Mouse (Mus musculus) midbrain, embryonic 16.5 days (tissue): ENCODE results near the gene Traf2. TPM values are rescaled to one million over a fixed set of nuclear protein-coding genes. Genes with fewer than 3 reads are reported as not detected.
A peak's percentile ranks its signal among the peaks of the same experiment; 100 is the strongest.

ENCODE experiments used
- ATAC-seq: fragments of 200-750 bp; cut with Nextera tagmentation; 2 replicates; pipeline ENCODE4 v1.8.0; 2017; ENCODE audit warnings: moderate TSS enrichment
- H3K27ac ChIP-seq: fragments of 300-500 bp; sonication (generic); 2 replicates; pipeline ENCODE4 v1.5.1; 2014; ENCODE audit warnings: mild to moderate bottlenecking, low read length, mixed read lengths
- H3K27me3 ChIP-seq: fragments of 300-500 bp; sonication (generic); 2 replicates; pipeline ENCODE4 v1.6.1; 2014; ENCODE audit warnings: low read depth, low read length, mixed read lengths; ENCODE audit not compliant: control insufficient read depth, insufficient read depth
- H3K36me3 ChIP-seq: fragments of 300-500 bp; sonication (generic); 2 replicates; pipeline ENCODE4 v1.6.1; 2014; ENCODE audit warnings: mild to moderate bottlenecking, low read length, moderate library complexity, mixed read lengths; ENCODE audit not compliant: control insufficient read depth, insufficient read depth
- H3K4me1 ChIP-seq: fragments of 300-500 bp; sonication (generic); 2 replicates; pipeline ENCODE4 v1.6.1; 2014; ENCODE audit warnings: mild to moderate bottlenecking, low read length, mixed read lengths; ENCODE audit not compliant: control insufficient read depth, insufficient read depth
- H3K4me2 ChIP-seq: fragments of 300-500 bp; sonication (generic); 2 replicates; pipeline ENCODE4 v1.6.1; 2014; ENCODE audit warnings: mild to moderate bottlenecking, low read length, mixed read lengths
- H3K4me3 ChIP-seq: fragments of 300-500 bp; sonication (generic); 2 replicates; pipeline ENCODE4 v1.5.1; 2014; ENCODE audit warnings: low read depth, mild to moderate bottlenecking, low read length, moderate library complexity, mixed read lengths
- H3K9ac ChIP-seq: fragments of 300-500 bp; sonication (generic); 2 replicates; pipeline ENCODE4 v1.6.1; 2014; ENCODE audit warnings: low read depth, low read length, mixed read lengths
- H3K9me3 ChIP-seq: fragments of 300-500 bp; sonication (generic); replicated peaks from 2 replicates; pipeline ENCODE4 v1.6.1; 2014; ENCODE audit warnings: mild to moderate bottlenecking, low read length, mixed read lengths; ENCODE audit not compliant: control insufficient read depth, poor library complexity, severe bottlenecking
- WGBS: fragments of 180-500 bp; shearing (Covaris S2); extraction: QIAGEN DNeasy Blood & Tissue Kit; methylation state at CpG from one replicate; pipeline ENCODE4 v1.1.7; 2014; 5-methylcytosine and 5-hydroxymethylcytosine counted together
- polyA plus RNA-seq: library from polyadenylated mRNA; unstranded; fragments of >200 nt; fragmentation: Nextera tagmentation; extraction: Ambion mirVana; gene quantifications from 2 replicates; pipeline ENCODE4 v1.2.1, GENCODE M21; 2015

The Traf2 gene
- polyA plus RNA-seq, 1 experiment from 2014 or later: 15.9 TPM

GRCm38 (mm10) chr2:25504538-25504937 lies 42.2 kb downstream of the Traf2 start:
- no peak for ATAC-seq

GRCm38 (mm10) chr2:25502726-25503125 lies 44.0 kb downstream of the Traf2 start:
- no peaks in the 10 kb centered on the region for H3K27me3 ChIP-seq
- no peak overlapping the region for H3K9ac ChIP-seq
- 80% methylated on average over 3 of the region's 3 CpGs for WGBS
- H3K4me1 ChIP-seq: peaks cover 10% of the 10 kb centered on the region
- peaks cover 23% of the 10 kb centered on the region for H3K36me3 ChIP-seq
- no peak overlapping the region for H3K27ac ChIP-seq
- no peak for ATAC-seq
- H3K4me2 ChIP-seq: no peak overlapping the region
- H3K9me3 ChIP-seq: no peaks in the 10 kb centered on the region
- H3K4me3 ChIP-seq: no peak overlapping the region

More at GRCm38 (mm10) chr2:25504538-25504937, 42.2 kb downstream of the Traf2 start:
- peaks cover 23% of the 10 kb centered on the region for H3K36me3 ChIP-seq
- H3K4me2 ChIP-seq: no peak overlapping the region
- no peak overlapping the region for H3K4me3 ChIP-seq
- H3K9me3 ChIP-seq: no peaks in the 10 kb centered on the region
- no peaks in the 10 kb centered on the region for H3K27me3 ChIP-seq
- H3K4me1 ChIP-seq: peaks cover 10% of the 10 kb centered on the region
- no peak overlapping the region for H3K9ac ChIP-seq
- 93% methylated on average over 19 of the region's 19 CpGs for WGBS
- no peak overlapping the region for H3K27ac ChIP-seq

GRCm38 (mm10) chr2:25501593-25502486 lies 44.9 kb downstream of the Traf2 start, which contains the start of gene C8g:
Gene C8g (minus strand): TSS chr2:25501719.
- peak within 1 kb of the TSS; percentile 79 for H3K4me2 ChIP-seq
- H3K4me1 ChIP-seq: peaks cover 10% of the 10 kb centered on the region
- H3K36me3 ChIP-seq: peaks cover 23% of the 10 kb centered on the region
- no peaks in the 10 kb centered on the region for H3K9me3 ChIP-seq
- H3K27me3 ChIP-seq: no peaks in the 10 kb centered on the region
- peak within 1 kb of the TSS; percentile 70 for H3K4me3 ChIP-seq
- H3K27ac ChIP-seq: peak within 1 kb of the TSS; percentile 87
- 78% methylated on average over 20 of the region's 20 CpGs for WGBS
- 0 out of 2 replicates have a peak, but pooled peaks have one; percentile 2 for ATAC-seq
- H3K9ac ChIP-seq: peak within 1 kb of the TSS; percentile 87

DNA sequence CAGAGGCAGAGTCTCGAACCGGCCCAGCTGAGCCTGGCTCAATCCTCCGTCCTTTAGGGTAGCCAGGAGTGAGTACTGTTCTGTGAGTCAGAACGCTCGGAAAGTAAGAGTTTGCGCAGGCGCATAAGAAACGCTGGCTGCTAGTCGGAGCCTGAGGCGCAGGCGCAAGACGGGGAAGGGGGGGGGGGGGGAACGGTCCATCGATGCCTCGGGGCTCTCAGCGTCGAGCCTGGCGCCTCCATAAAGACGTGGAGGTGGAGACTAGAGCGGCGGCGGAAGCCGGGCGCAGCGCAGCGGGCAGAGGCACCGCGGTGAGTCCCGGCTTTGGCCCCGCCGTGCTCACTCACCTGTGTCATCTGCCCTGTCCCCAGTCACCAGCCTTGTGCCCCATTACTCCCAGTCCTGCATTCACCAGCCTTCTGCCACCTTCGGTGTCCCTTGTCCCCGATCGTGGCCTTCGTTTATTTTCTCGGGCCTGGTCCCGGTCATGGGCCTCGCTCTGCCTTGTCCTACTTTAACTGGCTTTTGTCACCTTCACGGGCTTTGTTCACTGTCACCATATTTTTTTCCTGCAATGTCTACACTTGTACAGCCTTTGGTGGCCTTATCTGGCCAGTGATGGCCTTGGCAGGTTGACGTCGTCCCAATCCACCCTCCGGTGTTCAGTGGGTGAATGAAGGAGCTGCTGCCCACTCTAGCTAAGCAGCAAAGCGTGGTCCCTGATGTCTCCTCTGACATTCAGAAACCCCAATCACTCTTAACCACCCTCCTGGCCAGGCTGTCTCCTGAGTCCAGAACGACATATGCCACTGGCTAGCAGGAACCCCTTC lies 45.9 kb downstream of the Traf2 start, which contains the start of gene Fbxw5:
Gene Fbxw5 (plus strand): TSS at position 175 of the 830 bp plus-strand sequence.
- H3K27ac ChIP-seq: peak within 1 kb of the TSS; percentile 87
- peak within 1 kb of the TSS; percentile 79 for H3K4me2 ChIP-seq
- H3K9me3 ChIP-seq: no peaks in the 10 kb centered on the region
- H3K36me3 ChIP-seq: peaks cover 20% of the 10 kb centered on the region
- peak within 1 kb of the TSS; percentile 70 for H3K4me3 ChIP-seq
- peak within 1 kb of the TSS; percentile 87 for H3K9ac ChIP-seq
- ATAC-seq: peak; percentile 87
- peaks cover 10% of the 10 kb centered on the region for H3K4me1 ChIP-seq
- 1% methylated on average over 35 of the region's 44 CpGs for WGBS
- no peaks in the 10 kb centered on the region for H3K27me3 ChIP-seq

DNA sequence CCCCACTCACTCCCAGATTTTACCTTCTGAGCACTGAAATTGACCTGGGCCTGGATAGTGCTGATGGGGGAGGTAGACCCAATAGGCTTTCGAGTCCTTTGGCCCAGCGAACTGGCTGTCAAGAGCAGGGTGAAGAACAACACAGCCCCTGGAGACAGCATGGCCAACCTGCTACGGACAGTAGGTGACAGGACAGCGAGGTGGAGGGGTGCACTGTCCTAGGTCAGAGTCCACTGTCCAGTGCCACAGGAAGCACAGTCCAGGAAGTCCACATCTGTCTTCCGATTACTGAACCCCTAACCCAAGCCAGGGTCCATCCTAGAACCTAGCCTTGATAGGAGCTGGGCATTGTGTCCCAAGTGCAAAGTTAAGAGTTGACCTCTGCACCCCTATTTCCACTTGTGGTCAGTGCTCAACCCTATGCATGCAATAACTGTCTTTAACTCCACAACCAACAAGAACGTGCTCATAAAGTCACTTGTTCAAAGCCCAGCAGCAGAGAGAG lies 46.6 kb downstream of the Traf2 start:
- H3K4me1 ChIP-seq: peaks cover 10% of the 10 kb centered on the region
- 73% methylated on average over 6 of the region's 6 CpGs for WGBS
- no peaks in the 10 kb centered on the region for H3K27me3 ChIP-seq
- no peak overlapping the region for H3K27ac ChIP-seq
- peak; percentile 40 for ATAC-seq
- no peaks in the 10 kb centered on the region for H3K9me3 ChIP-seq
- H3K36me3 ChIP-seq: peaks cover 17% of the 10 kb centered on the region
- peak overlapping the region; percentile 70 for H3K4me3 ChIP-seq
- H3K9ac ChIP-seq: peak overlapping the region; percentile 51; the same call in 1 of the 2 replicates
- peak overlapping the region; percentile 61 for H3K4me2 ChIP-seq

GRCm38 (mm10) chr2:25498622-25499478 lies 47.9 kb downstream of the Traf2 start:
- no peaks in the 10 kb centered on the region for H3K9me3 ChIP-seq
- no peak overlapping the region for H3K9ac ChIP-seq
- no peak overlapping the region for H3K27ac ChIP-seq
- 75% methylated on average over 15 of the region's 15 CpGs for WGBS
- peaks cover 6% of the 10 kb centered on the region; the same call in 1 of the 2 replicates for H3K36me3 ChIP-seq
- no peak overlapping the region for H3K4me2 ChIP-seq
- no peak overlapping the region for H3K4me3 ChIP-seq
- no peak for ATAC-seq
- peaks cover 10% of the 10 kb centered on the region for H3K4me1 ChIP-seq
- no peaks in the 10 kb centered on the region for H3K27me3 ChIP-seq

DNA sequence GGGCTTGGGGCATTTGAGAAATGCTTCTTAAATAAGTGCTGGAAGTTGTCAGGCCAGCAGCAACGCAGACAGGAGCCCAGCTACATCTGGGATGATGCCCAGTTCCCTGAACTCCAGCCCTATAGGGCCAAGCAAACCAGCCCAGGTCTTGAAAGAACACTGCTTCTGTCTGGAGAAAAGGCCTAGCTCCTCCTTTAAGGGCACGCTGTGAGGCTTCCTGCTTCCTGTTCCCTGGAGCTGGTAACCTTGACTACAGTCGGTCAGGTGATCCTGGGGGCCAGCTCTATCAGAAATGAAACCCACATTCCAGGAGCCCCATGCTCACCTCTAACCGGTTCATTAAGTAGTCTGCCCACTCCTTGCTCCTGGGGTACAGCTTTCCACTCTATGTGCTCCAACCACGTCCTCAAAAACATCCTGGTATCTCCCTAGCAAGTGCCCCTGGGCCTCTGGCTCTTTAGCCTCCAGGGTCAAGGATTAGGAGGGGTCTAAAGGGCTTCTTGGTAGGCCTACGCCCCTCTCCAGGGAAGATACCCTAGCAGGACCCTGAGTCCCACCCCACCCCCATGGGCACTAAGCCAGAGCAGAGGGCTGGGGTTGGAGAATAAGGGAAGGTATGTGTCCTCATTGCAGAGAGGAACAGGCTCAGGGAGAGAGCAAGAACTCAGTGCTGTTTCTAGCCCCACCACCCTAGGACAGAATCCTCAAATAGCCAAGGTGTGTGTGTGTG lies 48.7 kb downstream of the Traf2 start:
- 67% methylated on average over 6 of the region's 6 CpGs for WGBS
- H3K4me1 ChIP-seq: peaks cover 10% of the 10 kb centered on the region
- peak overlapping the region; percentile 10; the same call in 1 of the 2 replicates for H3K9ac ChIP-seq
- H3K36me3 ChIP-seq: no peaks in the 10 kb centered on the region
- H3K9me3 ChIP-seq: no peaks in the 10 kb centered on the region
- H3K4me3 ChIP-seq: no peak overlapping the region
- H3K27ac ChIP-seq: no peak overlapping the region
- no peak overlapping the region for H3K4me2 ChIP-seq
- H3K27me3 ChIP-seq: no peaks in the 10 kb centered on the region
- no peak for ATAC-seq
